Mouse (Mus musculus): ENCODE measurements at regions not wholly inside any gene's neighbourhood (a gene's known extent, or its start where the extent isn't known, plus 50 kb on each side); places are given as distances from the start of the nearest gene placed in this dataset.

DNA sequence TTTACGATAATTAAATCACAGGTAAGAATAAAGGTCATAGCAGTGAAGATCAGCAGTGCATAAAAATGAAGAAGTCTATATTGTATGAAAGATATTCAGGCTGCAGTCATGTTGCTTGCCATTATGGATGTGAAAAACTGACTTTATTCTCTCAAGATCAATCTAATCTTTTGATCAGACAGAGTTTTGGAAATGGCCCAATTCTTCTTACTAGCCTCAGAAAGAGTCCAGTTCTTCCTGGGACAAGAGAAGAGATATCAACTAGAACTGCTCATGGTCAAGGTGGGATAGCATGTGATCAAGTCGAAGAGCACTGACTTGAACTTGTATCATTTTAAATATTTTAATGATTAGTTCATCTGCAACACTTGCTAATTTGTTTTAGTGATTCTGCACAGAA, 350.1 kb downstream of the Tmem161b start:
- TF ChIP-seq CTCF (IDR thresholded peaks at IDR 0.05) (no peak), EP300 (IDR thresholded peaks at IDR 0.05) (no peak)
- ATAC-seq, result no peak

DNA sequence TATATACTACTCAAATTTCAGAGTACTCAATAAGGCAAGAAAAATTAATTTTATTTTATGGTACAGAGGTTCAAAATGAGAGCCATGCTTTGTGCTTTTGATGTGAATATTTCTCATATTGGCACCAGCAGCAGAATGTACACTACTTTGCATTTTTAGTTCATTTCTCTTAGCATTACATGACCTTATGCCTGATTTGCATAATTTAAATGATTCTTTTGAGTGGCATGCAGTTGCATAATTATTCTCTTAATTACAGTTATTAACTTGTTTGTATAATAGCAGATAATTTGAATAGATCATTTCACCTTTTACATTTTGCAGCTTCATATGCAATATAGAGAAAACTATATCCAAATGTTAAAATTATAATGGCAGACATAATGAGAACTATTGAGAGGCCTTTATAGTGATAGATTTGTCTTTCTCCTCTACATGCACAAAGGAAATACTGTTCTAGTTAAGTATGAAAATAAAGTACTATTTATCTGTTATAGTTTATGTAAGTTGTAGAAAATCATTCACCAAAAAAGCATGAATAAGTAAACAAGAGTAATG, 374.6 kb downstream of the Tmem161b start:
- H3K9ac ChIP-seq (replicated peaks; ENCODE audit: low read depth), result no peak overlapping the region
- DNase-seq (ENCODE audit: low spot score) (no peak), ATAC-seq (no peak)
- H3K27ac ChIP-seq (ENCODE audit: low read length), result no peak overlapping the region
- no peaks in the 10 kb centered on the region for H3K4me1 ChIP-seq (ENCODE audit: insufficient read depth, low read depth, low read length)
- no peaks in the 10 kb centered on the region for H3K27me3 ChIP-seq (replicated peaks; ENCODE audit: insufficient read depth, low read length)
- no peak overlapping the region for H3K4me3 ChIP-seq (ENCODE audit: low read depth, low read length)
- no peaks in the 10 kb centered on the region for H3K36me3 ChIP-seq (ENCODE audit: insufficient read depth, low read length)
- no peak for TF ChIP-seq CTCF (IDR thresholded peaks at IDR 0.05)
- no peak overlapping the region for H3K4me2 ChIP-seq (replicated peaks; ENCODE audit: low read depth, low read length)
- no peaks in the 10 kb centered on the region for H3K9me3 ChIP-seq (ENCODE audit: low read length)

More for the DNA sequence above, 350.1 kb downstream of the Tmem161b start:
- WGBS, result 87% methylated on average over 2 of the region's 2 CpGs
- Histone ChIP-seq H3K27me3 (replicated peaks; ENCODE audit: insufficient read depth, low read length) (no peaks in the 10 kb centered on the region), H3K4me1 (ENCODE audit: insufficient read depth, low read depth, low read length) (no peaks in the 10 kb centered on the region), H3K9me3 (ENCODE audit: low read length) (no peaks in the 10 kb centered on the region), H3K4me3 (ENCODE audit: low read depth, low read length) (no peak overlapping the region), H3K9ac (replicated peaks; ENCODE audit: low read depth) (no peak overlapping the region), H3K4me2 (replicated peaks; ENCODE audit: low read depth, low read length) (no peak overlapping the region), H3K36me3 (ENCODE audit: insufficient read depth, low read length) (no peaks in the 10 kb centered on the region), H3K27ac (ENCODE audit: low read length) (no peak overlapping the region)
- DNase-seq (ENCODE audit: low spot score), result no peak

DNA sequence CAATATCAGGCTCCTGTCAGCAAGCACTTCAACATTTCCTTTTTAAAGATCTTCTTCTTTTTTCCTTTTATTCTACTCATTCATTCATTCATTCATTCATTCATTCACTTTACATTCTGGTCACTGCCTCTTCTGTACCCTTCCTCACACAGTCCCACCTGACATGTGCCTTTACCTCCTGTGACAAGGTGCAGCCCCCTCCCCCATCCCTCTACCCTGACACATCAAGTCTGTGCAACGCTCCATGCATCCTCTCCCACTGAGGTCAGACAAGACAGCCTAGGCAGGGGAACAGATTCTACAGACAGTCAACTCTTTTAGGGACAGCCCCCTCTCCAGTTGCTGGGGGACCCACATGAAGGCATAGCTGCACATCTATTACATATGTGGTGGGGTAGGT, 380.5 kb downstream of the Tmem161b start:
- 70% methylated on average over 1 of the region's 1 CpGs for WGBS
- no peak overlapping the region for H3K4me2 ChIP-seq (replicated peaks; ENCODE audit: low read depth, low read length)
- no peaks in the 10 kb centered on the region for H3K36me3 ChIP-seq (ENCODE audit: insufficient read depth, low read length)
- H3K27ac ChIP-seq (ENCODE audit: low read length), result no peak overlapping the region
- DNase-seq (ENCODE audit: low spot score) (no peak), ATAC-seq (no peak)
- H3K9me3 ChIP-seq (ENCODE audit: low read length), result no peaks in the 10 kb centered on the region
- no peak overlapping the region for H3K9ac ChIP-seq (replicated peaks; ENCODE audit: low read depth)
- H3K27me3 ChIP-seq (replicated peaks; ENCODE audit: insufficient read depth, low read length), result no peaks in the 10 kb centered on the region
- no peaks in the 10 kb centered on the region for H3K4me1 ChIP-seq (ENCODE audit: insufficient read depth, low read depth, low read length)
- TF ChIP-seq EP300 (IDR thresholded peaks at IDR 0.05) (no peak), CTCF (IDR thresholded peaks at IDR 0.05) (no peak)
- no peak overlapping the region for H3K4me3 ChIP-seq (ENCODE audit: low read depth, low read length)

DNA sequence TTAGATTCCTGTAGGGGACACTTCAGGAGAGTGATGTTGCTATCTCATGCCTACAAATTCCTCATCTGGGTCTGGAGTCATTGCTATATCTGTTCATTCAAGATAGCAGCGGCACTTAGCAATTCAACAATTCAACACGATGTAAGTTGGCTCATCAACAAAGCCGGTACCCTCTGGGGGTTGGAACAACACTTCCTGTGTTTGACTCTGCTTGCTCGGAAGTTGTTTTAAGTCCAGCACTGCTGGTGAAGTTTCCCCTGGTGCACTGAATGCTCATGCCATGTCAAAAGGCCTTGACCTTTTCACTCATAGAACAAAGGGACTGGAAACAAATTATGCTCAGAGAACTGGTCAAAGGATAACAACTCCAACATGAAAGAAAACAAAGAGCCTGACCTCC, 390.4 kb downstream of the Tmem161b start:
- Histone ChIP-seq H3K9me3 (ENCODE audit: low read length) (no peaks in the 10 kb centered on the region), H3K27me3 (replicated peaks; ENCODE audit: insufficient read depth, low read length) (no peaks in the 10 kb centered on the region), H3K9ac (replicated peaks; ENCODE audit: low read depth) (no peak overlapping the region), H3K4me3 (ENCODE audit: low read depth, low read length) (no peak overlapping the region), H3K36me3 (ENCODE audit: insufficient read depth, low read length) (no peaks in the 10 kb centered on the region), H3K27ac (ENCODE audit: low read length) (no peak overlapping the region), H3K4me1 (ENCODE audit: insufficient read depth, low read depth, low read length) (no peaks in the 10 kb centered on the region), H3K4me2 (replicated peaks; ENCODE audit: low read depth, low read length) (no peak overlapping the region)
- DNase-seq (ENCODE audit: low spot score) (peak; percentile 20), ATAC-seq (peak; percentile 70)
- 18% methylated on average over 4 of the region's 4 CpGs for WGBS
- TF ChIP-seq EP300 (IDR thresholded peaks at IDR 0.05) (peak; percentile 18; the same call in 1 of the 2 replicates), CTCF (IDR thresholded peaks at IDR 0.05) (no peak)

DNA sequence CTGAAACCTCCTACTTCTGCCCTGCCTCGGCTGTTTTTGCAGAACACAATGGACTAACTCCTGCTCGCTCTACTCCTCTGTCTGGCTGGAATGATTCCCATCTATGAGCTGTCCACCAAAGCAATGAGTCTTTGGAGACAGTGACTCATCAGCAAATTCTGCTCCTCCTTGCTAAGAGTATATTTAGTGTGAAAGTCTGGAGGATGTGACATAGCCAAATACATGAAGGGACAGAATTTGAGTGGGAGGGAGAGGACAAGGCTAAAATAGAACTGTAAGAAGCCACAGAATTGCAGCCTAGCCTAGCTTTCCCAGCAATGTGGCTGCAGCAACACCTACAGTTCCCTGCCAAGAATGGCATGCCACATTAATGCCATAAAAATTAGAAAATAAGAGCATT, 390.9 kb downstream of the Tmem161b start:
- H3K27ac ChIP-seq (ENCODE audit: low read length), result no peak overlapping the region
- no peaks in the 10 kb centered on the region for H3K27me3 ChIP-seq (replicated peaks; ENCODE audit: insufficient read depth, low read length)
- H3K9ac ChIP-seq (replicated peaks; ENCODE audit: low read depth), result no peak overlapping the region
- no peaks in the 10 kb centered on the region for H3K36me3 ChIP-seq (ENCODE audit: insufficient read depth, low read length)
- 41% methylated on average over 2 of the region's 2 CpGs for WGBS
- peak; percentile 33 for DNase-seq (ENCODE audit: low spot score)
- H3K9me3 ChIP-seq (ENCODE audit: low read length), result no peaks in the 10 kb centered on the region
- H3K4me1 ChIP-seq (ENCODE audit: insufficient read depth, low read depth, low read length), result no peaks in the 10 kb centered on the region
- no peak overlapping the region for H3K4me2 ChIP-seq (replicated peaks; ENCODE audit: low read depth, low read length)
- 0 out of 2 replicates have a peak, but pooled peaks have one; percentile 13 for TF ChIP-seq CTCF (IDR thresholded peaks at IDR 0.05)
- no peak for TF ChIP-seq EP300 (IDR thresholded peaks at IDR 0.05)
- no peak overlapping the region for H3K4me3 ChIP-seq (ENCODE audit: low read depth, low read length)
- peak; percentile 74 for ATAC-seq

DNA sequence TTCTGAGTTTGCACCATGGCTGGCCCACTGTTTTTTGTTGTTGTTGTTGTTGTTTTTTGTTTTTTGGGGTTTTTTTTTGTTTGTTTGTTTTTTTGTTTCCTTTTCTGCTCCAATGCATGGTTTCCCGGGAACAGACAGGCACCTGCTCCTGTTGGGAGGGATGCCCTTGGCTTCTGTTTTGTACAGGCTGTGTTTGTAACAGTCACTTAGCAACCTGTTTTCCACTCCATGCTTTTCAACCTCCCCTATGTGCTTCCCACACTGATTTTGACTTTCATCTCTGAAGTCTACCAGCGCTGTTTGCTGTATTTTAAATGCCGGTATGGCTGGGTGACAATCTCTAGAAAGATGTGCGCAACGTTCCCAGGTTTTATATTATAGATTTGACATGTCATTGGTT, 402.6 kb downstream of the Tmem161b start:
- ATAC-seq, result no peak
- DNase-seq (ENCODE audit: low spot score), result no peak
- no peaks in the 10 kb centered on the region for H3K9me3 ChIP-seq (ENCODE audit: low read length)
- no peaks in the 10 kb centered on the region for H3K4me1 ChIP-seq (ENCODE audit: insufficient read depth, low read depth, low read length)
- H3K4me3 ChIP-seq (ENCODE audit: low read depth, low read length), result no peak overlapping the region
- H3K27me3 ChIP-seq (replicated peaks; ENCODE audit: insufficient read depth, low read length), result no peaks in the 10 kb centered on the region
- H3K4me2 ChIP-seq (replicated peaks; ENCODE audit: low read depth, low read length), result no peak overlapping the region
- no peak overlapping the region for H3K9ac ChIP-seq (replicated peaks; ENCODE audit: low read depth)
- TF ChIP-seq EP300 (IDR thresholded peaks at IDR 0.05), result no peak
- no peak for TF ChIP-seq CTCF (IDR thresholded peaks at IDR 0.05)
- H3K27ac ChIP-seq (ENCODE audit: low read length), result no peak overlapping the region
- 91% methylated on average over 5 of the region's 5 CpGs for WGBS
- no peaks in the 10 kb centered on the region for H3K36me3 ChIP-seq (ENCODE audit: insufficient read depth, low read length)

DNA sequence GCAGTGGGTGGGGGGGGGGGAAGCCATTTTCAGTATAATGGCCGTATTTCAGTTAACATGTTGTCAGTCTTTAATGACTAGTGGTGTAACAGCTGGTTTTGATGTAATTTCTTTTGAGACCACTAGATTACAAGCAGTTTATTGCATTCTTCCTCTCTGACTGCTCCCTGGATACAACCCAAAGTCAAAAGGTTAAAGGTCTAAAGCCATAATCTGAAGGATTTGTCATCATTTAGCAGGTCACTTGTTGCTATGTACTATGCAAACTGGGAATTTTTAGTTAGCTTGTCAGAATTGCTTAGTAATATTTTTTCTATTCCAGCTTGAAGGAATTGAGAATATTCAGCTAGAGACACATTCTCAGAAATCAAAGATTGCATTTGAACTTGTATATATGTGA, 403.4 kb downstream of the Tmem161b start:
- H3K9ac ChIP-seq (replicated peaks; ENCODE audit: low read depth), result no peak overlapping the region
- H3K27me3 ChIP-seq (replicated peaks; ENCODE audit: insufficient read depth, low read length), result no peaks in the 10 kb centered on the region
- H3K4me2 ChIP-seq (replicated peaks; ENCODE audit: low read depth, low read length), result no peak overlapping the region
- H3K4me3 ChIP-seq (ENCODE audit: low read depth, low read length), result no peak overlapping the region
- no peaks in the 10 kb centered on the region for H3K36me3 ChIP-seq (ENCODE audit: insufficient read depth, low read length)
- H3K27ac ChIP-seq (ENCODE audit: low read length), result no peak overlapping the region
- H3K9me3 ChIP-seq (ENCODE audit: low read length), result no peaks in the 10 kb centered on the region
- H3K4me1 ChIP-seq (ENCODE audit: insufficient read depth, low read depth, low read length), result no peaks in the 10 kb centered on the region
- TF ChIP-seq CTCF (IDR thresholded peaks at IDR 0.05), result no peak
- ATAC-seq (no peak), DNase-seq (ENCODE audit: low spot score) (no peak)
- WGBS, result 33% methylated on average over 1 of the region's 1 CpGs
